Mouse (Mus musculus): Measurements from ENCODE around the gene Atp5j.

The Atp5j gene

GRCm38 (mm10) chr16:84807874-84808273, 27.6 kb downstream of the Atp5j start:
- DNase-seq (ENCODE audit: low spot score in 2 of 2): no peak

- DNase-seq (ENCODE audit: low spot score in 2 of 2): no peak
Observed at GRCm38 (mm10) chr16:84806175-84806574, 29.2 kb downstream of the Atp5j start.

- no peak for DNase-seq (ENCODE audit: low spot score in 2 of 2)
Observed at GRCm38 (mm10) chr16:84804866-84805265, 30.6 kb downstream of the Atp5j start.

GRCm38 (mm10) chr16:84802217-84802616, 33.2 kb downstream of the Atp5j start:
- DNase-seq (ENCODE audit: low spot score in 2 of 2): peak in 1 of 2 experiments; percentile 36

GRCm38 (mm10) chr16:84800038-84800437, 35.4 kb downstream of the Atp5j start:
- no peak for DNase-seq (ENCODE audit: low spot score in 2 of 2)

GRCm38 (mm10) chr16:84796678-84797077, 38.7 kb downstream of the Atp5j start:
- DNase-seq (ENCODE audit: low spot score in 2 of 2): no peak

- no peak for DNase-seq (ENCODE audit: low spot score in 2 of 2)
Observed at GRCm38 (mm10) chr16:84795337-84795736, 40.1 kb downstream of the Atp5j start.

GRCm38 (mm10) chr16:84793401-84793800, 42.0 kb downstream of the Atp5j start:
- DNase-seq (ENCODE audit: low spot score in 2 of 2): no peak

GRCm38 (mm10) chr16:84790595-84791165, 44.7 kb downstream of the Atp5j start:
- DNase-seq (ENCODE audit: low spot score in 2 of 2): no peak

GRCm38 (mm10) chr16:84784966-84785365, 50.5 kb downstream of the Atp5j start:
- no peak for DNase-seq (ENCODE audit: low spot score in 2 of 2)

GRCm38 (mm10) chr16:84783279-84783678, 52.1 kb downstream of the Atp5j start:
- DNase-seq (ENCODE audit: low spot score in 2 of 2): no peak

- no peak for DNase-seq (ENCODE audit: low spot score in 2 of 2)
Observed at GRCm38 (mm10) chr16:84779718-84780117, 55.7 kb downstream of the Atp5j start.

- DNase-seq (ENCODE audit: low spot score in 2 of 2): no peak
Observed at GRCm38 (mm10) chr16:84778861-84779630, 56.4 kb downstream of the Atp5j start.

- DNase-seq (ENCODE audit: low spot score in 2 of 2): no peak
Observed at GRCm38 (mm10) chr16:84778431-84778830, 57.0 kb downstream of the Atp5j start.

All from urinary bladder, postnatal 36 days (tissue).